Mouse (Mus musculus): ENCODE data around the gene Syngr4. TPM values are rescaled to one million over a fixed set of nuclear protein-coding genes. Genes with fewer than 3 reads are reported as not detected.
A peak's percentile ranks its signal among the peaks of the same experiment; 100 is the strongest.
"Not testable (repeated sequence)": the region's sequence is repeated elsewhere in the genome, so short reads cannot be mapped to it uniquely, and the experiment has no call there.

The Syngr4 gene
- polyA plus RNA-seq, 1 experiment from 2014 or later = 0.89 TPM

DNA sequence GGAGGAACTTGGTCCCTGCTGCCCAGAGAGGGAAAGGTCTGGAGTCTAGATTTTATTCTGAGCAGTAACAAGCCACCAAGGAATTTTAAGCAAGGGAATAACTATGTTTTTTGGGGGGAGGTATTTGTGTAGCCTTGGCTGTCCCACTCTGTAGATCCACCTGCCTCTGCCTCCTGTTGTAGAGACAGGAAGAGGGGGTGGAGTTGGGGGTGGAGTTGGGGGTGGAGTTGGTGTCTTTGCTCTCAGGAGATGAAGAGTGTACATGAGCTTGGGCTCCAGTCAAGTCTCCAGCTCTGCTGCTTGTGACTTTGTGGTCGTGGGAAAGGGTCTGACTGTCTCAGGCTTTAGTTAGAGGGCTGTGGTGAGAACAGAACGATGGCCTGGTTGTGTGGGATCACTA, 15.5 kb downstream of the Syngr4 start:
- WGBS = 90% methylated on average over 2 of the region's 2 CpGs
- no peak overlapping the region for H3K27ac ChIP-seq (ENCODE audit: poor library complexity, severe bottlenecking)
- H3K27me3 ChIP-seq (replicated peaks) = no peaks in the 10 kb centered on the region
- H3K4me1 ChIP-seq (replicated peaks) = no peaks in the 10 kb centered on the region
- no peak overlapping the region for H3K9ac ChIP-seq
- no peak overlapping the region for H3K4me2 ChIP-seq
- no peak overlapping the region for H3K4me3 ChIP-seq
- no peak for ATAC-seq (ENCODE audit: insufficient number of reproducible peaks, low FRiP score)
- peaks cover 92% of the 10 kb centered on the region for H3K36me3 ChIP-seq
- H3K9me3 ChIP-seq (replicated peaks) = no peaks in the 10 kb centered on the region

DNA sequence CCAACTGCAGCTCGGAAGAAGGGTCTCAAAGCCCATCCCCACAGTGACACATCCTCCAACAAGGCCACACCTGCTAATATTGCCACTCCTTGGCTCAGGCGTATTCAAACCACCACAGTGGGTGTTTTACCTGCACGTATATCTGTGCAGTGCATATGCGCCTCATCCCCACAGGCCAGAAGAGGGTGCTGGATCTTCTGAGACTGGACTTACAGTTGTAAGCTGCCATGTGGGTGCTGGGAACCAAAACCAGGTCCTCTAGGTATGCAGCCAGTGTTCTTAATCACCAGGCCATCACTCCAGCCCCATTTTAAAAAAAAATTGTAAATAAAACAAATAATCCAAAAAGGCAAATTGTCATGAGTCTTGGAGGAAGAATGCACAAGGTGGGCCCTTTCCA, 16.0 kb downstream of the Syngr4 start:
- no peak overlapping the region for H3K4me3 ChIP-seq
- no peaks in the 10 kb centered on the region for H3K4me1 ChIP-seq (replicated peaks)
- H3K9ac ChIP-seq = no peak overlapping the region
- ATAC-seq (ENCODE audit: insufficient number of reproducible peaks, low FRiP score) = no peak
- H3K4me2 ChIP-seq = no peak overlapping the region
- H3K9me3 ChIP-seq (replicated peaks) = no peaks in the 10 kb centered on the region
- peaks cover 97% of the 10 kb centered on the region for H3K36me3 ChIP-seq
- H3K27ac ChIP-seq (ENCODE audit: poor library complexity, severe bottlenecking) = no peak overlapping the region
- H3K27me3 ChIP-seq (replicated peaks) = no peaks in the 10 kb centered on the region
- WGBS = 95% methylated on average over 4 of the region's 4 CpGs

DNA sequence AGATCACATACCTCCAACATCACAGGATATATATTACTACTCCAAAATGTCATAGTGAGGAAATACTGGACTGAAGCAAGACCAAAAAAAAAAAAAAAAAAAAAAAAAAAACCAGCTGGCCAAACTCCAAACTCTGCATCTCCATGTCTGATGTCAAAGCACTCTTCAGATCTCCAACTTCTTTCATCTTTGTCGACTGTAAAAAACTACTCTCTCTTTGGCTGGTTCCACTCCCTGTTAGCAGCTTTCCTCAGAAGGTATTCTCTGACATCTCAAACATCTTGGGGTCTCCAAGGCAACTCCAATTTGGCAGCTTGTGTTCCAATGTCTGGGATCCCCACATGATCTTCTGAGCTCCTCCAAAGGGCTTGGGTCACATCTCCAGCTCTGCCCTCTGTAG, 18.2 kb downstream of the Syngr4 start, which contains the start of gene Grin2d:
Grin2d (minus strand) TSS at position 101 of the 400 bp plus-strand sequence.
- ATAC-seq (ENCODE audit: insufficient number of reproducible peaks, low FRiP score); H3K4me3 ChIP-seq; H3K27me3 ChIP-seq (replicated peaks); H3K27ac ChIP-seq (ENCODE audit: poor library complexity, severe bottlenecking); H3K4me2 ChIP-seq; H3K9me3 ChIP-seq (replicated peaks); H3K9ac ChIP-seq: not testable (repeated sequence)
- Histone ChIP-seq H3K4me1 (replicated peaks) (peaks cover 17% of the 10 kb centered on the region), H3K36me3 (peaks cover 88% of the 10 kb centered on the region)
- WGBS = 83% methylated on average over 1 of the region's 1 CpGs

DNA sequence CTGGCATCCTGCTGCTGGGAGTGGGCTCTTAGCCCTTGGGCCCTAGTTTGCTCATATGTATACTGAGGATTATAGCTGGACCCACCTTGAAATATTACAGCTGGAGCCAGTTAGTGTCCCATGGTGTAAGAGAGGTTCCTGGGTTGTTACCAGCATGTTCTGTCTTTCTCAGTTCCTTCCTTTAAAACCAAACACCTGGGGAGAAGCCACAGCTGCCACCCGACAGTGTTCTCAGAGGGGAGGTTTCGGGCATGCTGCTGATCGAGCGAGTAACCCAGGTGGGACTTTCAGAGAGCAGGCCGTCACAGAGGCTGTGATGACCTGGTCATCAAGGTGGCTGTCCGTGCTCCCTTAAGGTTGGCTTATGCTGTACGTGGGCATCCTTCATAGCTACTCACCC, 19.6 kb downstream of the Syngr4 start:
- 94% methylated on average over 7 of the region's 7 CpGs for WGBS

DNA sequence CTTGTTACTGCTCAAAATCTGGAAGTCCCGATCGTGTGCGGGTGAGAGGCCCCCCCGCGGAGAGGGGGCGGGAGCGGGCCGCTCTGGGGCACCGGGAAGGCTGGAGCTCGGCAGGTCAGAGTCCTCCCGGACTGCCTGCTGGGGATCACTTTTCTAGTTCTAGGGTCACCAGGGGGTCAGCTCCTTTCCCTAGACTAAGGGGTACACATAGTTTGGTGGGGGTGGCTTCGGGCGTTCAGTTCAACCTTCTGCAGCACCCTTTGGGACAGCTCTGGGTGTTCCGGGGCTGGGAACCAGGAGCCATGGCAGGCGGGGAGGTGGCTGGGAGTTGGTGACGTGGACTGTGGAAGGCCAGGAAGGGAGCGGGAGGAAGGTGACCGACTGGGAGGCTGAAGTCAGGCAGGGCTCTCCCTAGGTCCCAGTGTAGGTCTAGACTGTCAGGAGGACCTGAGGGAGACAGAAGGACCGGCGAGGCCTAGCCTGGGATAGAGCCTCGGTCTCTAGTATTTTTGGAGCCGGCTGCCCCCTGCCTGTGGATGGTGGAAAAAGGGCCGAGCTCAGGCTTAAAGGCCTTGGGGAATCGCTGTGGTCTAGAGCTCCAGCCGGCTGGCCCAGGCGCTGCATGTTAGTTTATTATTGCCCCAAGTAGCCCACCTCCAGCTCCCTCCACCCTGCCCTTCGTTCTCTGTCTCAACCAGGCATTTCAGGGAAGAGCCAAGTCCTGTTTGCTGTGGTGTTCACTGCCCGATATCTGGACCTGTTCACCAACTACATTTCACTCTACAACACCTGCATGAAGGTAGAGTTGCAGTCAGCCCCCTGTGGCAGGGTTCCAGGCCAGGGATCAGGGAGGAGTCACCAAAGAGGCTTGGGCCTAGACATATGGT, 23.2 kb downstream of the Syngr4 start:
- H3K4me2 ChIP-seq = peak overlapping the region; percentile 92
- 2% methylated on average over 28 of the region's 28 CpGs for WGBS
- H3K9me3 ChIP-seq (replicated peaks) = no peaks in the 10 kb centered on the region
- H3K27me3 ChIP-seq (replicated peaks) = peaks cover 38% of the 10 kb centered on the region
- peaks cover 40% of the 10 kb centered on the region for H3K36me3 ChIP-seq
- peak overlapping the region; percentile 97 for H3K9ac ChIP-seq
- peak overlapping the region; percentile 90 for H3K4me3 ChIP-seq
- peak; percentile 65 for ATAC-seq (ENCODE audit: insufficient number of reproducible peaks, low FRiP score)
- H3K4me1 ChIP-seq (replicated peaks) = peaks cover 43% of the 10 kb centered on the region
- peak overlapping the region; percentile 95 for H3K27ac ChIP-seq (ENCODE audit: poor library complexity, severe bottlenecking)

More for the DNA sequence above, 19.6 kb downstream of the Syngr4 start:
- ATAC-seq (ENCODE audit: insufficient number of reproducible peaks, low FRiP score) = no peak
- Histone ChIP-seq H3K27me3 (replicated peaks) (peaks cover 2% of the 10 kb centered on the region), H3K36me3 (peaks cover 75% of the 10 kb centered on the region), H3K27ac (ENCODE audit: poor library complexity, severe bottlenecking) (no peak overlapping the region), H3K9me3 (replicated peaks) (no peaks in the 10 kb centered on the region), H3K4me2 (no peak overlapping the region), H3K4me3 (no peak overlapping the region), H3K9ac (no peak overlapping the region), H3K4me1 (replicated peaks) (peaks cover 17% of the 10 kb centered on the region)

- WGBS = 0% methylated on average over 18 of the region's 18 CpGs
- Histone ChIP-seq H3K27me3 (replicated peaks) (peaks cover 45% of the 10 kb centered on the region), H3K4me1 (replicated peaks) (peaks cover 50% of the 10 kb centered on the region), H3K36me3 (peaks cover 35% of the 10 kb centered on the region), H3K4me3 (peak within 1 kb of the TSS; percentile 90), H3K9me3 (replicated peaks) (no peaks in the 10 kb centered on the region), H3K9ac (peak within 1 kb of the TSS; percentile 97), H3K27ac (ENCODE audit: poor library complexity, severe bottlenecking) (peak within 1 kb of the TSS; percentile 95), H3K4me2 (peak within 1 kb of the TSS; percentile 92)
- ATAC-seq (ENCODE audit: insufficient number of reproducible peaks, low FRiP score) = peak; percentile 80
These were observed 23.9 kb downstream of the Syngr4 start, which contains the start of gene Kdelr1 for GRCm38 (mm10) chr7:45872624-45873023. TSS of gene Kdelr1 (plus strand) at chr7:45872772.

- peaks cover 61% of the 10 kb centered on the region for H3K4me1 ChIP-seq (replicated peaks)
- H3K27ac ChIP-seq (ENCODE audit: poor library complexity, severe bottlenecking) = no peak overlapping the region
- H3K9ac ChIP-seq = peak overlapping the region; percentile 60
- H3K27me3 ChIP-seq (replicated peaks) = peaks cover 53% of the 10 kb centered on the region
- H3K4me3 ChIP-seq = peak overlapping the region; percentile 34
- ATAC-seq (ENCODE audit: insufficient number of reproducible peaks, low FRiP score) = no peak
- no peaks in the 10 kb centered on the region for H3K9me3 ChIP-seq (replicated peaks)
- H3K36me3 ChIP-seq = peaks cover 14% of the 10 kb centered on the region
- peak overlapping the region; percentile 66 for H3K4me2 ChIP-seq
- WGBS = 2% methylated on average over 30 of the region's 30 CpGs
These were observed 26.0 kb downstream of the Syngr4 start for GRCm38 (mm10) chr7:45870282-45871058.

GRCm38 (mm10) chr7:45869787-45870186, 26.7 kb downstream of the Syngr4 start:
- H3K4me2 ChIP-seq = peak overlapping the region; percentile 66
- H3K27ac ChIP-seq (ENCODE audit: poor library complexity, severe bottlenecking) = no peak overlapping the region
- H3K4me3 ChIP-seq = peak overlapping the region; percentile 26
- H3K36me3 ChIP-seq = peaks cover 8% of the 10 kb centered on the region; the same call in 1 of the 2 replicates
- peak overlapping the region; percentile 60 for H3K9ac ChIP-seq
- peaks cover 58% of the 10 kb centered on the region for H3K4me1 ChIP-seq (replicated peaks)
- peaks cover 53% of the 10 kb centered on the region for H3K27me3 ChIP-seq (replicated peaks)
- ATAC-seq (ENCODE audit: insufficient number of reproducible peaks, low FRiP score) = no peak
- WGBS = under 1% methylated on average over 13 of the region's 14 CpGs
- H3K9me3 ChIP-seq (replicated peaks) = no peaks in the 10 kb centered on the region

- Histone ChIP-seq H3K27me3 (replicated peaks) (peaks cover 53% of the 10 kb centered on the region), H3K36me3 (0 out of 2 replicates have a peak, but pooled peaks cover 2% of the 10 kb centered on the region), H3K4me2 (peak overlapping the region; percentile 66), H3K4me1 (replicated peaks) (peaks cover 52% of the 10 kb centered on the region), H3K27ac (ENCODE audit: poor library complexity, severe bottlenecking) (no peak overlapping the region), H3K9me3 (replicated peaks) (no peaks in the 10 kb centered on the region), H3K4me3 (peak overlapping the region; percentile 26), H3K9ac (peak overlapping the region; percentile 60)
- ATAC-seq (ENCODE audit: insufficient number of reproducible peaks, low FRiP score) = no peak
- 17% methylated on average over 8 of the region's 8 CpGs for WGBS
These were observed 27.3 kb downstream of the Syngr4 start for GRCm38 (mm10) chr7:45869107-45869670.

GRCm38 (mm10) chr7:45867871-45868270, 28.6 kb downstream of the Syngr4 start:
- Histone ChIP-seq H3K9ac (no peak overlapping the region), H3K27me3 (replicated peaks) (peaks cover 57% of the 10 kb centered on the region), H3K4me2 (no peak overlapping the region), H3K4me3 (no peak overlapping the region), H3K36me3 (no peaks in the 10 kb centered on the region), H3K9me3 (replicated peaks) (no peaks in the 10 kb centered on the region), H3K27ac (ENCODE audit: poor library complexity, severe bottlenecking) (no peak overlapping the region), H3K4me1 (replicated peaks) (peaks cover 44% of the 10 kb centered on the region)
- 23% methylated on average over 2 of the region's 2 CpGs for WGBS
- ATAC-seq (ENCODE audit: insufficient number of reproducible peaks, low FRiP score) = no peak
